Mouse (Mus musculus) midbrain, embryonic 12.5 days (tissue): ENCODE data around the gene Ndufb7. TPM values are rescaled to one million over a fixed set of nuclear protein-coding genes. Genes with fewer than 3 reads are reported as not detected.
"Not testable (repeated sequence)": the region's sequence is repeated elsewhere in the genome, so short reads cannot be mapped to it uniquely, and the experiment has no call there.

ENCODE experiments used
- ATAC-seq: fragments of 200-750 bp; cut with Nextera tagmentation; 2 replicates; pipeline ENCODE4 v1.8.0; 2017; ENCODE audit warnings: low read depth, moderate TSS enrichment, moderate library complexity; ENCODE audit not compliant: low FRiP score
- H3K27ac ChIP-seq: fragments of 300-500 bp; sonication (generic); replicated peaks from 2 replicates; pipeline ENCODE4 v1.5.1; 2016; ENCODE audit warnings: mild to moderate bottlenecking
- H3K27me3 ChIP-seq: fragments of 300-500 bp; sonication (generic); 2 replicates; pipeline ENCODE4 v1.6.1; 2016; ENCODE audit warnings: mild to moderate bottlenecking
- H3K36me3 ChIP-seq: fragments of 300-500 bp; sonication (generic); 2 replicates; pipeline ENCODE4 v1.6.1; 2016
- H3K4me1 ChIP-seq: fragments of 300-500 bp; sonication (generic); 2 replicates; pipeline ENCODE4 v1.6.1; 2016
- H3K4me2 ChIP-seq: fragments of 300-500 bp; sonication (generic); replicated peaks from 2 replicates; pipeline ENCODE4 v1.6.1; 2016; ENCODE audit warnings: mild to moderate bottlenecking, moderate library complexity
- H3K4me3 ChIP-seq: fragments of 300-500 bp; sonication (generic); 2 replicates; pipeline ENCODE4 v1.5.1; 2016; ENCODE audit warnings: mild to moderate bottlenecking
- H3K9ac ChIP-seq: fragments of 300-500 bp; sonication (generic); replicated peaks from 2 replicates; pipeline ENCODE4 v1.6.1; 2016; ENCODE audit warnings: mild to moderate bottlenecking, moderate library complexity
- H3K9me3 ChIP-seq: fragments of 300-500 bp; sonication (generic); 2 replicates; pipeline ENCODE4 v1.6.1; 2016; ENCODE audit warnings: mild to moderate bottlenecking
- WGBS: fragments of 180-500 bp; shearing (Covaris S2); methylation state at CpG from one replicate; pipeline ENCODE4 v1.1.7; 2016; 5-methylcytosine and 5-hydroxymethylcytosine counted together
- polyA plus RNA-seq: library from polyadenylated mRNA; unstranded; fragments of >200 nt; fragmentation: Nextera tagmentation; extraction: Ambion mirVana; gene quantifications from 2 replicates; pipeline ENCODE4 v1.2.1, GENCODE M21; 2016

Ndufb7 gene
- 329 and 353 TPM in 2 replicates for polyA plus RNA-seq

GRCm38 (mm10) chr8:83566469-83567395 is at the start of gene Ndufb7:
Gene Ndufb7, plus strand, starts transcription at chr8:83566671.
- Histone ChIP-seq H3K27ac (peak within 1 kb of the TSS; percentile 78), H3K4me1 (peaks cover 18% of the 10 kb centered on the region), H3K9me3 (no peaks in the 10 kb centered on the region), H3K36me3 (peaks cover 26% of the 10 kb centered on the region), H3K9ac (peak within 1 kb of the TSS; percentile 88), H3K4me2 (peak within 1 kb of the TSS; percentile 78), H3K27me3 (no peaks in the 10 kb centered on the region), H3K4me3 (peak within 1 kb of the TSS; percentile 75)
- ATAC-seq, result peak; percentile 91
- 1% methylated on average over 48 of the region's 48 CpGs for WGBS

DNA sequence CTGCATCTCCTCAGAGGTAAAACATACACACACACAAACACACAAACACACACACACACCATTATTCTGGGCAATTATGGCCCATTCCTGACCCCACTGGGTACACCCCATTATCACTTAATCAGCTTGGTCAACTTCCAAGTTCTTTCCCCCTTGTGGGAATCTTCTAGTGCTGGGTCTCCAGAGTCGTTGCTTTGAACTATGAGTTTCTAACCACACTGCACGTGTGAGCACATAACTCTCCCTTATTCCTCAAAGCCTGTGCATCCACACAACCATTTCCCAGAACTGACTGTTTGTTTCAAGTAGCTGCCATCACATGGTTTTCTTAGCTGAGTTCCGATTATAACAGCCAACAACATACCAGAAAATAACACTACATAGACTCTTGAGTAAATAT is 46.0 kb upstream of the Ndufb7 start:
- WGBS, result 73% methylated on average over 3 of the region's 3 CpGs
- no peaks in the 10 kb centered on the region for H3K9me3 ChIP-seq
- ATAC-seq, result no peak
- H3K4me1 ChIP-seq, result no peaks in the 10 kb centered on the region
- H3K36me3 ChIP-seq, result no peaks in the 10 kb centered on the region
- no peak overlapping the region for H3K9ac ChIP-seq
- H3K27me3 ChIP-seq, result no peaks in the 10 kb centered on the region
- H3K4me3 ChIP-seq, result no peak overlapping the region
- H3K27ac ChIP-seq, result no peak overlapping the region
- no peak overlapping the region for H3K4me2 ChIP-seq

GRCm38 (mm10) chr8:83520907-83521306 is 45.6 kb upstream of the Ndufb7 start:
- H3K4me2 ChIP-seq, H3K9me3 ChIP-seq, H3K9ac ChIP-seq, H3K27ac ChIP-seq, H3K27me3 ChIP-seq, ATAC-seq, H3K4me1 ChIP-seq, H3K36me3 ChIP-seq, H3K4me3 ChIP-seq: not testable (repeated sequence)
- 74% methylated on average over 3 of the region's 3 CpGs for WGBS

DNA sequence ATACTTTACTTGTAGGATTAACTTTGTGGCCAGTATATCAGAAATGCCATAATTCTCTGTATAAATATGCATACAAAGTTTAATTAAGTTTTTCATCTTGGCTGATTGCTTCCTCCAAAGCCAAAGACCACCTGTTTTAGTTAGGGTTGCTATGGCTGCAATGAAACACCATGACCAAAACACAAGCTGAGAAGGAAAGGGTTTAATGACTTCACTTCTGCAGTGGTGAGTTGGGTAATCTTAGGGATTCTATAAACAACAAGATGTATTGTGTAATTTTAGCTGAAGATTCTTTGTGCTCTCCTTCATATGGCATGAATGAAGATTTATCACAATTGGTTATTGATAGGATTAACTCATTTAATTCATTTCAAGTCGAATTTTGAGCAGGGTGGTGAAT is 45.2 kb upstream of the Ndufb7 start:
- no peak overlapping the region for H3K4me2 ChIP-seq
- 10% methylated on average over 1 of the region's 1 CpGs for WGBS
- ATAC-seq, result no peak
- H3K4me3 ChIP-seq, result no peak overlapping the region
- H3K9me3 ChIP-seq, result no peaks in the 10 kb centered on the region
- no peaks in the 10 kb centered on the region for H3K4me1 ChIP-seq
- no peaks in the 10 kb centered on the region for H3K27me3 ChIP-seq
- no peak overlapping the region for H3K9ac ChIP-seq
- H3K36me3 ChIP-seq, result no peaks in the 10 kb centered on the region
- H3K27ac ChIP-seq, result no peak overlapping the region

DNA sequence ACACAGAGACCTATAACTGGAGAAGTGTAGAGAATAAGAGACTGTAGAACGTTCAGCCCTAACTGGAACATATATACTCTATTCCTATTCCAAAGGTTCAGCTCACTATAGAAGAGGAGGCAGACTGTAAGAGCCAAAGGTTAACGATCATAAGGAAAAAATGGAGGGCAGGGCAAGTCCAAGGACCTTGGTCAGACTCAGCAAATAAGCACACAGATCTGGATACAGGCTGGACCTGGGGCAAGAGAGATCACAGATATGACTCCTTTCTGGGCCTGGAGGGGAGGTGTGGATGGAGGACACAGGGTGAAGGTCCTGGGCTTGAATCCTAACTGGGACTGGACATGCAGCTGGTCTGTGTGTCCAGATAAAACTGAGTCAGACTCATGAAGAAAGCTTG is 31.7 kb upstream of the Ndufb7 start:
- no peaks in the 10 kb centered on the region for H3K27me3 ChIP-seq
- no peak overlapping the region for H3K4me2 ChIP-seq
- WGBS, result 85% methylated on average over 2 of the region's 2 CpGs
- H3K9me3 ChIP-seq, result no peaks in the 10 kb centered on the region
- H3K36me3 ChIP-seq, result no peaks in the 10 kb centered on the region
- no peak overlapping the region for H3K4me3 ChIP-seq
- no peak overlapping the region for H3K9ac ChIP-seq
- H3K27ac ChIP-seq, result no peak overlapping the region
- no peaks in the 10 kb centered on the region for H3K4me1 ChIP-seq
- no peak for ATAC-seq

GRCm38 (mm10) chr8:83535736-83536135 is 30.7 kb upstream of the Ndufb7 start, which contains the start of gene Olfr370:
Gene Olfr370, plus strand, starts transcription at chr8:83535780.
- no peaks in the 10 kb centered on the region for H3K9me3 ChIP-seq
- no peak within 1 kb of the TSS for H3K4me2 ChIP-seq
- no peaks in the 10 kb centered on the region for H3K27me3 ChIP-seq
- WGBS, result 76% methylated on average over 3 of the region's 3 CpGs
- H3K4me3 ChIP-seq, result no peak within 1 kb of the TSS
- H3K4me1 ChIP-seq, result no peaks in the 10 kb centered on the region
- no peak within 1 kb of the TSS for H3K27ac ChIP-seq
- ATAC-seq, result no peak
- no peaks in the 10 kb centered on the region for H3K36me3 ChIP-seq
- H3K9ac ChIP-seq, result no peak within 1 kb of the TSS

GRCm38 (mm10) chr8:83562669-83563068 is 3.8 kb upstream of the Ndufb7 start:
- H3K9me3 ChIP-seq, result no peaks in the 10 kb centered on the region
- H3K4me3 ChIP-seq, result no peak overlapping the region
- no peaks in the 10 kb centered on the region for H3K27me3 ChIP-seq
- no peak overlapping the region for H3K27ac ChIP-seq
- H3K4me1 ChIP-seq, result peaks cover 6% of the 10 kb centered on the region
- WGBS, result 87% methylated on average over 3 of the region's 3 CpGs
- H3K9ac ChIP-seq, result no peak overlapping the region
- no peak overlapping the region for H3K4me2 ChIP-seq
- H3K36me3 ChIP-seq, result no peaks in the 10 kb centered on the region
- ATAC-seq, result no peak

DNA sequence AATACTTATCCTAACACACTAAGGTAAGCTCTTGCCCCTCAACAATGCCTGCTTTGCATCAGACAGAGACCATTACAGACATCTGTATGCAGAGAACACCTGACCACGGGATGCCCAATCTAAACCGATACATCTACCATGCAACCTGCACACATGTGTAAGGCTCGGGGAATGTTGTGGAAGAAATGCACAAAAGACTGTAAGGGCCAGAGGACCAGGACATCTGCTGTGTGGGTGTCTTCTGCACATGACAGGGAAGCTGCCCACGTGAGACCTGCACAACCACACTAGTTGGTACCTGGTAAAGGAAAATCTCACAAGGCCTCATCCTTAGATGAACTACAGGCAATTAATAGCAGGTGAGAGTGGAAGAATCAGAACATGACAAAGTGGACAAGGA is 3.2 kb upstream of the Ndufb7 start:
- 77% methylated on average over 4 of the region's 4 CpGs for WGBS
- H3K9me3 ChIP-seq, result no peaks in the 10 kb centered on the region
- ATAC-seq, result no peak
- no peak overlapping the region for H3K4me2 ChIP-seq
- H3K4me1 ChIP-seq, result peaks cover 11% of the 10 kb centered on the region
- no peak overlapping the region for H3K4me3 ChIP-seq
- no peak overlapping the region for H3K9ac ChIP-seq
- H3K36me3 ChIP-seq, result no peaks in the 10 kb centered on the region
- H3K27ac ChIP-seq, result no peak overlapping the region
- no peaks in the 10 kb centered on the region for H3K27me3 ChIP-seq

DNA sequence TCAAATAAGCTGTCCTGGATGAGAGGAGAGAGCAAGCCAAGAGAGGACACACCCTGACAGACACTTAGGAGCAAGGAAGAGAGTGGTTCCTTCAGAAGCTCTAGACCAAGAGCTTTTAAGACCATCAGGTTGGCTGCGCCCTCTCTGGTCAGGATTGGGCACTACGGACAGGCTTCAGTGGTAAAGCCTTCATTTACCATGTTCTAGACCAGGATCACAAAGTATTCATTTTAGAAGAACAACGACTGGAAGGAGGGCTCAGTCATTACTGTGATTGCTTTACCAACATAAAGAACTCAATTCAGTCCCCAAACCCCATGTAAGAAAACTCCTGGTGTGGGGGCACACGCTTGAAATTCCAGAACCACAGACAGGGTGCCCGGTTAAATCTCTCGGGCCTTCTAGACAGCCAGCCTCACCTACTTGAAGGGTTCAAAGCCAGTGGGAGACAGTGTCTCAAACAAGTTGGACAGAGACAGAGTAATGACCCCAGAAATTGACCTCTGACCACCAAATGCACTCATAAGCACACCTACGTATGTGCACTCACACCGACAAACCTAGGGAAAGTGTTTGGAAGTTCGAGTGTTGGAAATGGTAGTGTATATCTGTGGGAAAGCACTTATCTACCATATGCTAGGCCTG is 618 bp upstream of the Ndufb7 start:
- Histone ChIP-seq H3K9me3 (no peaks in the 10 kb centered on the region), H3K4me2 (no peak overlapping the region), H3K4me1 (peaks cover 18% of the 10 kb centered on the region), H3K27me3 (no peaks in the 10 kb centered on the region), H3K9ac (no peak overlapping the region), H3K4me3 (no peak overlapping the region), H3K36me3 (peaks cover 17% of the 10 kb centered on the region), H3K27ac (no peak overlapping the region)
- ATAC-seq, result no peak; the same call in 1 of the 2 replicates
- WGBS, result 79% methylated on average over 9 of the region's 9 CpGs

DNA sequence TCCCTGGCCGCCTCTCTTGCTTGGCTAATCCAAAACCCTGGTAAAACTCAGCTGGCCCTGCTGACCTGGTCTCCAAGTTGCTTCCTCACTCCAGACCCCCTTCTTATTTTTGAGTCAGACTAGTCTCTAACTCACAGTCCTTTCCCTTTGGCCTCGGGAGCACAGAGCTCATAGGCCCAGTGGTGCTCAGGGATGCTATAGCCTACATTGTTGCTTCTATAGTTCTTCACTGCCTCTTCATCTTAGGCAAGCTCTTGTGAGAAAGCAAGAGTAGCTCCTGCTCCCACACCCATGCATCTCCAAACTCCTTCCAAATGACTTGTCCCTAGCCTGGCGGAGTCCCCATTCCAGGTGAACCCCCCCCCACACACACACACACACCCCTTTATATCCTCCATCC is 1.2 kb downstream of the Ndufb7 start:
- H3K9me3 ChIP-seq, result no peaks in the 10 kb centered on the region
- H3K27ac ChIP-seq, result no peak overlapping the region
- H3K4me2 ChIP-seq, result peak overlapping the region; percentile 78
- peak overlapping the region; percentile 75 for H3K4me3 ChIP-seq
- peaks cover 36% of the 10 kb centered on the region for H3K36me3 ChIP-seq
- H3K9ac ChIP-seq, result peak overlapping the region; percentile 88
- peaks cover 18% of the 10 kb centered on the region for H3K4me1 ChIP-seq
- no peak for ATAC-seq
- 44% methylated on average over 3 of the region's 3 CpGs for WGBS
- H3K27me3 ChIP-seq, result no peaks in the 10 kb centered on the region

GRCm38 (mm10) chr8:83568128-83568527 is 1.7 kb downstream of the Ndufb7 start:
- Histone ChIP-seq H3K27me3 (no peaks in the 10 kb centered on the region), H3K9ac (peak overlapping the region; percentile 88; the same call in 1 of the 2 replicates), H3K4me1 (peaks cover 18% of the 10 kb centered on the region), H3K9me3 (no peaks in the 10 kb centered on the region), H3K36me3 (peaks cover 40% of the 10 kb centered on the region), H3K4me2 (peak overlapping the region; percentile 78; the same call in 1 of the 2 replicates), H3K4me3 (peak overlapping the region; percentile 75; the same call in 1 of the 2 replicates), H3K27ac (no peak overlapping the region)
- 75% methylated on average over 5 of the region's 5 CpGs for WGBS
- no peak for ATAC-seq

DNA sequence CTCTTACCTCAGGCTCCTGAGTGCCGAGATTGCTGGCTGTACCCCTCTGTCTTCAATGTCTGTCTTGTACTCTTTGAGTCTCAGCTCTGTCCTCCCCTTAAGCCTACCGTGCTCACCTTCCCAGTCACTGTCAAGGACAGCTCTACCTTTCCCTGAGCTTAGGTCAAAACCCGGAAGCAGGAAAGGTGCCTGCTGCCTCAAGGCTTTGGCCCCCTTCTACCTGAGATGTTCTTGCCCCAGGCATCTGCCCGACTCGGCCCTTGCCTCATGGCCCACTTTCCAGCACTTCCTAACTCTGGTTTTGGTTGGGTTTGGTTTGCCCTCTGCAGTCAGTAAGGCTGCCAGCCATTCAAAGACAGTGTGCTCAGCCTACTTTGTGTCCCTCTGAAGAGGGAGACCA is 2.3 kb downstream of the Ndufb7 start:
- Histone ChIP-seq H3K27ac (no peak overlapping the region), H3K27me3 (no peaks in the 10 kb centered on the region), H3K4me1 (peaks cover 18% of the 10 kb centered on the region), H3K4me2 (no peak overlapping the region), H3K36me3 (peaks cover 46% of the 10 kb centered on the region), H3K9ac (no peak overlapping the region), H3K4me3 (no peak overlapping the region), H3K9me3 (no peaks in the 10 kb centered on the region)
- ATAC-seq, result no peak
- 83% methylated on average over 5 of the region's 5 CpGs for WGBS
